Mouse (Mus musculus) T-helper 2 cell (primary cell): ENCODE measurements around the gene Pip4k2a.

Experiments used
- in situ Hi-C: fragments of 300-600 bp; cut with MboI, MseI; formaldehyde crosslinking; loops from one replicate; pipeline ENCODE4 v1.15.1; 2025; ENCODE audit warnings: high pct_unique_total_duplicates

The Pip4k2a gene

GRCm38 (mm10) chr2:18853345-18853744 lies 144.6 kb downstream of the Pip4k2a start:
- in situ Hi-C loops = no loop called here

- in situ Hi-C loops = no loop called here
These were observed 147.3 kb downstream of the Pip4k2a start for GRCm38 (mm10) chr2:18850657-18851056.

GRCm38 (mm10) chr2:18848074-18848629 lies 149.8 kb downstream of the Pip4k2a start:
- in situ Hi-C loops = no loop called here

- in situ Hi-C loops = no loop called here
These were observed 155.4 kb downstream of the Pip4k2a start for GRCm38 (mm10) chr2:18842527-18842926.

GRCm38 (mm10) chr2:18841051-18841450 lies 156.9 kb downstream of the Pip4k2a start:
- in situ Hi-C loops = no loop called here

- in situ Hi-C loops = no loop called here
These were observed 158.4 kb downstream of the Pip4k2a start for GRCm38 (mm10) chr2:18839532-18839931.

GRCm38 (mm10) chr2:18835266-18835908 lies 162.5 kb downstream of the Pip4k2a start:
- in situ Hi-C loops = no loop called here

- in situ Hi-C loops = no loop called here
These were observed 164.8 kb downstream of the Pip4k2a start for GRCm38 (mm10) chr2:18833024-18833590.

- in situ Hi-C loops = no loop called here
These were observed 166.7 kb downstream of the Pip4k2a start for GRCm38 (mm10) chr2:18831031-18831774.

- in situ Hi-C loops = no loop called here
These were observed 175.2 kb downstream of the Pip4k2a start for GRCm38 (mm10) chr2:18822711-18823110.

- in situ Hi-C loops = no loop called here
These were observed 176.2 kb downstream of the Pip4k2a start for GRCm38 (mm10) chr2:18821451-18822379.

- in situ Hi-C loops = loop anchor here (10.0 kb wide), 1 partner anchor 1595 kb away; no protein-coding TSS in a partner anchor
These were observed 178.4 kb downstream of the Pip4k2a start for GRCm38 (mm10) chr2:18819520-18819919.

- in situ Hi-C loops = loop anchor here (10.0 kb wide), 1 partner anchor 1591 kb away; no protein-coding TSS in a partner anchor
These were observed 181.9 kb downstream of the Pip4k2a start for GRCm38 (mm10) chr2:18816036-18816435.

- in situ Hi-C loops = loop anchor here (10.0 kb wide), 1 partner anchor 1591 kb away; no protein-coding TSS in a partner anchor
These were observed 182.5 kb downstream of the Pip4k2a start for GRCm38 (mm10) chr2:18815336-18815965.

- in situ Hi-C loops = loop anchor here (10.0 kb wide), 1 partner anchor 1590 kb away; no protein-coding TSS in a partner anchor
These were observed 183.5 kb downstream of the Pip4k2a start for GRCm38 (mm10) chr2:18814447-18814804.

GRCm38 (mm10) chr2:18813683-18814446 lies 184.1 kb downstream of the Pip4k2a start:
- in situ Hi-C loops = loop anchor here (10.0 kb wide), 1 partner anchor 1589 kb away; no protein-coding TSS in a partner anchor

- in situ Hi-C loops = no loop called here
These were observed 190.0 kb downstream of the Pip4k2a start for GRCm38 (mm10) chr2:18807961-18808360.

GRCm38 (mm10) chr2:18801281-18801862 lies 196.6 kb downstream of the Pip4k2a start:
- in situ Hi-C loops = no loop called here

GRCm38 (mm10) chr2:18800646-18801251 lies 197.2 kb downstream of the Pip4k2a start:
- in situ Hi-C loops = no loop called here
